8 mouse cellular contexts compared by ENCODE assay signal in the genomic region with DNA sequence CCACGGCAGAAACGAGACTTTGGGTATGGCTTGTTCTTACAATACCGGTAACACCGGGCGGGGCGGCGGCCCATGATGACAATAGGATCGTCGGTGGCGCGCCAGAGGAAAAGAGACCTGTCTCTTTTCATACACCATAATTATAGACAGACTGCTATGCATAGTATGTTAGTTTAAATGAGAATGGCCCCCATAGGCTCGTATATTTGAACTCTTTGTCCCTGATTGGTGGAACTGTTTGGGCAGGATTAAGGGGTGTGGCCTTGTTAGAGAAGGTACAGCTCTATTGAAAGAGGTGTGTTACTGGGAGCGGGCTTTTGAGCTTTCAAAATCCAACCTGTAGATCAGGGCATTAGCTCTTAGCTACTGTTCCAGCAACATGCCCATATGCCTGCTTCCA. TPM values are rescaled to one million over a fixed set of nuclear protein-coding genes. Genes with fewer than 3 reads are reported as not detected.
DNase-seq lines count a peak whose midpoint lies in the region; ATAC-seq and TF ChIP-seq lines count a peak whose summit lies in the region.

Rpl10-ps3 (minus strand) TSS at position 101 of the 400 bp plus-strand sequence.

- no peaks in the 10 kb centered on the region for H3K9me3 ChIP-seq in forebrain, embryonic 10.5 days
- H3K9me3 ChIP-seq in limb, embryonic 13.5 days: no peaks in the 10 kb centered on the region; the same call in 1 of the 2 replicates
- H3K9me3 ChIP-seq in stomach, embryonic 14.5 days (ENCODE audit: control insufficient read depth, low read depth, low read length): no peaks in the 10 kb centered on the region

- TF ChIP-seq POLR2A in thymus, adult 2 months (IDR thresholded peaks at IDR 0.05; ENCODE audit: control insufficient read depth, extremely low read depth, insufficient read depth, low read length, poor library complexity): no peak

- TF ChIP-seq CTCF in thymus, adult 2 months (IDR thresholded peaks at IDR 0.05; ENCODE audit: borderline replicate concordance, control insufficient read depth, extremely low read depth, insufficient read depth, low read length, poor library complexity): no peak

- no peak for DNase-seq in thymus, adult 2 months
- DNase-seq in thymus, postnatal 10 days (ENCODE audit: low spot score in 2 of 2): no peak
- DNase-seq in forebrain, embryonic 10.5 days (ENCODE audit: extremely low spot score, low spot score): no peak
- no peak for DNase-seq in heart, postnatal 36 days
- no peak for DNase-seq in urinary bladder, adult 18-20 months (ENCODE audit: low spot score in 2 of 2)
- no peak for DNase-seq in embryo, embryonic 10.5 days (ENCODE audit: low spot score)

- H3K36me3 ChIP-seq in thymus, adult 2 months (ENCODE audit: control insufficient read depth, insufficient read depth, low read length): no peaks in the 10 kb centered on the region
- no peaks in the 10 kb centered on the region for H3K36me3 ChIP-seq in forebrain, embryonic 10.5 days (replicated peaks)
- H3K36me3 ChIP-seq in limb, embryonic 13.5 days: no peaks in the 10 kb centered on the region
- no peaks in the 10 kb centered on the region for H3K36me3 ChIP-seq in stomach, embryonic 14.5 days (ENCODE audit: control insufficient read depth, insufficient read depth, low read length)

- no peaks in the 10 kb centered on the region; the same call in 1 of the 2 replicates for H3K4me1 ChIP-seq in thymus, adult 2 months (replicated peaks; ENCODE audit: control insufficient read depth, insufficient read depth, low read length)
- H3K4me1 ChIP-seq in forebrain, embryonic 10.5 days: no peaks in the 10 kb centered on the region
- no peaks in the 10 kb centered on the region for H3K4me1 ChIP-seq in limb, embryonic 13.5 days
- no peaks in the 10 kb centered on the region for H3K4me1 ChIP-seq in stomach, embryonic 14.5 days (ENCODE audit: control insufficient read depth, insufficient read depth, low read length)

- H3K4me3 ChIP-seq in thymus, adult 2 months (ENCODE audit: control insufficient read depth, insufficient read depth, low read length): no peak within 1 kb of the TSS
- H3K4me3 ChIP-seq in forebrain, embryonic 10.5 days: no peak within 1 kb of the TSS
- H3K4me3 ChIP-seq in limb, embryonic 13.5 days: no peak within 1 kb of the TSS
- no peak within 1 kb of the TSS for H3K4me3 ChIP-seq in stomach, embryonic 14.5 days (ENCODE audit: low read depth, low read length)

- WGBS in thymus, adult 2 months: 98% methylated on average over 11 of the region's 13 CpGs
- WGBS in forebrain, embryonic 10.5 days: 96% methylated on average over 11 of the region's 13 CpGs
- WGBS in limb, embryonic 13.5 days: 98% methylated on average over 10 of the region's 13 CpGs
- WGBS in stomach, embryonic 14.5 days: 92% methylated on average over 11 of the region's 13 CpGs

- intact Hi-C loops in heart, postnatal 36 days (cut with DNase I): no loop called here

- no peaks in the 10 kb centered on the region for H3K27me3 ChIP-seq in thymus, adult 2 months (ENCODE audit: control insufficient read depth, insufficient read depth, low read length)
- no peaks in the 10 kb centered on the region for H3K27me3 ChIP-seq in forebrain, embryonic 10.5 days (ENCODE audit: poor library complexity, severe bottlenecking)
- H3K27me3 ChIP-seq in limb, embryonic 13.5 days: no peaks in the 10 kb centered on the region
- H3K27me3 ChIP-seq in stomach, embryonic 14.5 days (ENCODE audit: control insufficient read depth, insufficient read depth, low read length): no peaks in the 10 kb centered on the region

- H3K9ac ChIP-seq in limb, embryonic 13.5 days: no peak within 1 kb of the TSS
- no peak within 1 kb of the TSS for H3K9ac ChIP-seq in stomach, embryonic 14.5 days (replicated peaks; ENCODE audit: low read depth, low read length)

- H3K4me2 ChIP-seq in limb, embryonic 13.5 days (replicated peaks): no peak within 1 kb of the TSS
- no peak within 1 kb of the TSS for H3K4me2 ChIP-seq in stomach, embryonic 14.5 days (replicated peaks; ENCODE audit: low read depth, low read length)

- H3K27ac ChIP-seq in thymus, adult 2 months (ENCODE audit: control insufficient read depth, insufficient read depth, low read length): no peak within 1 kb of the TSS
- no peak within 1 kb of the TSS for H3K27ac ChIP-seq in forebrain, embryonic 10.5 days
- H3K27ac ChIP-seq in limb, embryonic 13.5 days: no peak within 1 kb of the TSS
- no peak within 1 kb of the TSS for H3K27ac ChIP-seq in stomach, embryonic 14.5 days (ENCODE audit: low read length)

- no peak for ATAC-seq in limb, embryonic 13.5 days (ENCODE audit: low FRiP score, low read depth)
- ATAC-seq in stomach, embryonic 14.5 days (ENCODE audit: insufficient number of reproducible peaks, insufficient read depth, low FRiP score, low read depth): no peak

RNA-seq across cellular contexts. Expression of gene Rpl10-ps3, which starts in this region (rescaled TPM):
- 71.6 and 86.8 TPM in 2 replicates for polyA plus RNA-seq in thymus, adult 2 months (2012; rRNA removed)
- polyA plus RNA-seq in forebrain, embryonic 10.5 days (2016; fragmentation: Nextera tagmentation; extraction: Ambion mirVana): 168 and 208 TPM in 2 replicates
- 100 to 1,000 TPM; 420 to 495 TPM for total RNA-seq in heart, postnatal 36 days (2021)
- 251 and 308 TPM in 2 replicates for polyA plus RNA-seq in limb, embryonic 13.5 days (2015; fragmentation: Nextera tagmentation; extraction: Ambion mirVana)
- polyA plus RNA-seq in stomach, embryonic 14.5 days (2014; fragmentation: Nextera tagmentation; extraction: Ambion mirVana): 361 and 375 TPM in 2 replicates
